Mouse (Mus musculus) limb, embryonic 14.5 days (tissue): ENCODE data around the gene Trappc13. TPM values are rescaled to one million over a fixed set of nuclear protein-coding genes. Genes with fewer than 3 reads are reported as not detected.

Experiments used
- ATAC-seq: fragments of 200-750 bp; cut with Nextera tagmentation; 2 replicates; pipeline ENCODE4 v1.8.0; 2017; ENCODE audit warnings: low read depth, moderate number of reproducible peaks, moderate TSS enrichment; ENCODE audit not compliant: low FRiP score
- DNase-seq: peaks from one replicate; pipeline ENCODE4 v3.0.0-alpha.2; 2015; ENCODE audit warnings: low spot score
- H3K27ac ChIP-seq: fragments of 300-500 bp; sonication (generic); replicated peaks from 2 replicates; pipeline ENCODE4 v1.5.1; 2014; ENCODE audit warnings: low read depth, mild to moderate bottlenecking, low read length, moderate library complexity, mixed read lengths
- H3K27me3 ChIP-seq: fragments of 300-500 bp; sonication (generic); 2 replicates; pipeline ENCODE4 v1.6.1; 2014; ENCODE audit warnings: low read length, mixed read lengths; ENCODE audit not compliant: control insufficient read depth, insufficient read depth
- H3K36me3 ChIP-seq: fragments of 300-500 bp; sonication (generic); 2 replicates; pipeline ENCODE4 v1.6.1; 2014; ENCODE audit warnings: mild to moderate bottlenecking, low read length, moderate library complexity, mixed read lengths; ENCODE audit not compliant: control insufficient read depth, insufficient read depth
- H3K4me1 ChIP-seq: fragments of 300-500 bp; sonication (generic); 2 replicates; pipeline ENCODE4 v1.6.1; 2014; ENCODE audit warnings: antibody characterized with exemption, low read length, mixed read lengths; ENCODE audit not compliant: control insufficient read depth, insufficient read depth
- H3K4me2 ChIP-seq: fragments of 300-500 bp; sonication (generic); replicated peaks from 2 replicates; pipeline ENCODE4 v1.6.1; 2014; ENCODE audit warnings: low read depth, mild to moderate bottlenecking, low read length, moderate library complexity; ENCODE audit not compliant: severe bottlenecking
- H3K4me3 ChIP-seq: fragments of 300-500 bp; sonication (generic); replicated peaks from 2 replicates; pipeline ENCODE4 v1.5.1; 2014; ENCODE audit warnings: low read length
- H3K9ac ChIP-seq: fragments of 300-500 bp; sonication (generic); 2 replicates; pipeline ENCODE4 v1.6.1; 2014; ENCODE audit warnings: mild to moderate bottlenecking, low read depth, low read length, moderate library complexity; ENCODE audit not compliant: severe bottlenecking
- H3K9me3 ChIP-seq: fragments of 300-500 bp; sonication (generic); 2 replicates; pipeline ENCODE4 v1.6.1; 2016; ENCODE audit warnings: low read length; ENCODE audit not compliant: control insufficient read depth
- POLR2A ChIP-seq: fragments of 200-500 bp; IDR thresholded peaks from 2 replicates; pipeline ENCODE4 v1.8.0; 2012; ENCODE audit warnings: inconsistent platforms, mild to moderate bottlenecking, moderate library complexity, borderline replicate concordance; ENCODE audit not compliant: insufficient read depth, insufficient read length; ENCODE audit errors: extremely low read depth
- WGBS: fragments of 180-500 bp; shearing (Covaris S2); extraction: QIAGEN DNeasy Blood & Tissue Kit; methylation state at CpG from one replicate; pipeline ENCODE4 v1.1.7; 2014; 5-methylcytosine and 5-hydroxymethylcytosine counted together
- polyA plus RNA-seq, 2 experiments: library from polyadenylated mRNA; depleted of rRNA in 1 of 2; stranded (reverse) in 1 of 2; unstranded in 1 of 2; fragments of >200 nt; fragmentation: Nextera tagmentation in 1 of 2; extraction: Ambion mirVana in 1 of 2; gene quantifications; 2 replicates each; pipeline versions ENCODE4 v1.2.1 to v1.2.3; 2012 to 2014

Trappc13 gene
- polyA plus RNA-seq, 2 experiments = 23.4 to 43.9 TPM

DNA sequence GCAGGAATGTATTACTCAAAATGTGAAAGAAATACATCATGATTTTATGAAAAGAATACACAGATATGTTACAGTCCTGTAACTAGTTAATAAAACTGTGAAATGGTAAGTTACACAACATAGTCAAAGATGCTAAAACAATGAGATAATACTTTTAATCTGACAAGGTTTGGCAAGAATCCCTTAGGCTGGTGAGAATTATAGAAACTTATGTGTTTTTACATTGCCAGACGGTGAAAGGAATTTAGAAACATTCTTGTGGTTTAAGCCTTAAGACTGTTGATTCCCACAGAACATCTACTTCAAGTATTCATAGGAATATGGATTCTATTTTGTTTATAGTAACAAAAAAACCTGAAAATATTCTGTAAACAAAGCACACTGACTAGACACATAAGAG lies 22.6 kb downstream of the Trappc13 start:
- Histone ChIP-seq H3K9me3 (no peaks in the 10 kb centered on the region), H3K4me3 (no peak overlapping the region), H3K27ac (no peak overlapping the region), H3K36me3 (peaks cover 46% of the 10 kb centered on the region), H3K4me2 (no peak overlapping the region), H3K27me3 (no peaks in the 10 kb centered on the region), H3K9ac (no peak overlapping the region), H3K4me1 (no peaks in the 10 kb centered on the region)
- TF ChIP-seq POLR2A = no peak
- ATAC-seq (no peak), DNase-seq (no peak)
- 52% methylated on average over 1 of the region's 1 CpGs for WGBS

DNA sequence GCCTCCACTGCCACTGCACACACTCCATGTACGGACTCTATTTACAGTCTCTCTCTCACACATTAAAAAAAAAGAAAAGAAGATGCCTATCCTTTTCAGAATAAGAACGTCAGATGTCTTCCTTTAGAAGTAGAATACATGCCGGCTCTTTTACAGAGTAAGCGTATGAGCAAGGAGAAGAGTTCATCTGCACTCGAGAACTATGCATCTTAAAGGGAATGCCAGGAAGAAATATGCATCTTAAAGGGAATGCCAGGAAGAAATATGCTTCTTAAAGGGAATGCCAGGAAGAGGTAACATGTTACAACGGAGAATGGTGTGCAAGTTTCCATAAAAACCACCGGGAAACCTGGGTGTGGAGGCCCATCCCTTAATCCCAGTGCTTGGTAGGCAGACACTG lies 23.2 kb downstream of the Trappc13 start:
- Histone ChIP-seq H3K9ac (no peak overlapping the region), H3K9me3 (no peaks in the 10 kb centered on the region), H3K36me3 (peaks cover 42% of the 10 kb centered on the region), H3K27me3 (no peaks in the 10 kb centered on the region), H3K4me2 (no peak overlapping the region), H3K4me1 (no peaks in the 10 kb centered on the region), H3K27ac (no peak overlapping the region), H3K4me3 (no peak overlapping the region)
- DNase-seq (no peak), ATAC-seq (no peak)
- 84% methylated on average over 7 of the region's 7 CpGs for WGBS
- TF ChIP-seq POLR2A = no peak

- Histone ChIP-seq H3K4me2 (no peak overlapping the region), H3K9me3 (no peaks in the 10 kb centered on the region), H3K9ac (no peak overlapping the region), H3K4me1 (no peaks in the 10 kb centered on the region), H3K27me3 (no peaks in the 10 kb centered on the region), H3K4me3 (no peak overlapping the region), H3K36me3 (peaks cover 39% of the 10 kb centered on the region), H3K27ac (no peak overlapping the region)
- TF ChIP-seq POLR2A = no peak
- no peak for ATAC-seq
- WGBS = 93% methylated on average over 5 of the region's 5 CpGs
- no peak for DNase-seq
Measured at GRCm38 (mm10) chr13:104154180-104154579, 24.1 kb downstream of the Trappc13 start.

- 91% methylated on average over 3 of the region's 3 CpGs for WGBS
- Histone ChIP-seq H3K4me3 (no peak overlapping the region), H3K4me2 (no peak overlapping the region), H3K4me1 (no peaks in the 10 kb centered on the region), H3K9ac (no peak overlapping the region), H3K27me3 (no peaks in the 10 kb centered on the region), H3K9me3 (no peaks in the 10 kb centered on the region), H3K27ac (no peak overlapping the region), H3K36me3 (peaks cover 72% of the 10 kb centered on the region)
- ATAC-seq = no peak
- TF ChIP-seq POLR2A = no peak
- DNase-seq = no peak
Measured at GRCm38 (mm10) chr13:104145646-104146045, 32.6 kb downstream of the Trappc13 start.

- 86% methylated on average over 9 of the region's 9 CpGs for WGBS
- H3K9me3 ChIP-seq = no peaks in the 10 kb centered on the region
- H3K4me2 ChIP-seq = no peak overlapping the region
- ATAC-seq (no peak), DNase-seq (no peak)
- H3K27ac ChIP-seq = no peak overlapping the region
- H3K27me3 ChIP-seq = no peaks in the 10 kb centered on the region
- no peak for TF ChIP-seq POLR2A
- H3K9ac ChIP-seq = no peak overlapping the region
- H3K4me3 ChIP-seq = no peak overlapping the region
- no peaks in the 10 kb centered on the region for H3K4me1 ChIP-seq
- peaks cover 80% of the 10 kb centered on the region for H3K36me3 ChIP-seq
Measured at GRCm38 (mm10) chr13:104144871-104145270, 33.4 kb downstream of the Trappc13 start.
